ENCODE assay signal across 10 mouse cellular contexts in genomic region chr5:148897941-148898417, GRCm38 (mm10). TPM values are rescaled to one million over a fixed set of nuclear protein-coding genes. Genes with fewer than 3 reads are reported as not detected.
DNase-seq lines count a peak whose midpoint lies in the region; ATAC-seq and TF ChIP-seq lines count a peak whose summit lies in the region.
"Had no signal": no experiment of that assay in that cellular context is flagged by ENCODE, and none has a peak within 500 bp of the region (broad histone marks: within the 10 kb centered on the region; RNA-seq: fewer than 3 reads in every experiment).

No protein-coding gene starts in this region.

- no peaks in the 10 kb centered on the region for H3K9me3 ChIP-seq in liver, embryonic 11.5 days (ENCODE audit: control insufficient read depth, low read length)

- H3K36me3 ChIP-seq in thymus, adult 2 months (ENCODE audit: control insufficient read depth, insufficient read depth, low read length), result no peaks in the 10 kb centered on the region
- peaks cover 12% of the 10 kb centered on the region for H3K36me3 ChIP-seq in liver, embryonic 11.5 days (ENCODE audit: control insufficient read depth, insufficient read depth, low read length)

- TF ChIP-seq CTCF in thymus, adult 2 months (IDR thresholded peaks at IDR 0.05; ENCODE audit: borderline replicate concordance, control insufficient read depth, extremely low read depth, insufficient read depth, low read length, poor library complexity), result no peak
- TF ChIP-seq CTCF in left cerebral cortex, adult 2 months (IDR thresholded peaks at IDR 0.05), result no peak

- H3K9ac ChIP-seq in liver, embryonic 11.5 days (ENCODE audit: low read depth, low read length), result peak overlapping the region; percentile 61

- DNase-seq in heart, adult 11 months, result peak; percentile 93
- no peak for DNase-seq in heart, adult 9 months (ENCODE audit: low spot score in 2 of 2)
- DNase-seq in thymus, adult 2 months, result peak; percentile 31
- DNase-seq in thymus, postnatal 25 days, result no peak
- no peak for DNase-seq in liver, embryonic 11.5 days (ENCODE audit: low spot score)
- DNase-seq in embryo, embryonic 9.5 days (ENCODE audit: extremely low spot score), result no peak
- DNase-seq in urinary bladder, adult 2 months (ENCODE audit: low spot score), result no peak
- DNase-seq in left cerebral cortex, adult 2 months (ENCODE audit: extremely low spot score in 1 of 2, low spot score in 2 of 2), result no peak
- DNase-seq: cerebellum, adult 9-11 months; layer of hippocampus, adult 9-11 months had no signal

- 0 out of 2 replicates have a peak overlapping the region, but pooled peaks have one; percentile 5 for H3K27ac ChIP-seq in thymus, adult 2 months (ENCODE audit: control insufficient read depth, insufficient read depth, low read length)
- H3K27ac ChIP-seq in liver, embryonic 11.5 days (ENCODE audit: low read depth, low read length), result peak overlapping the region; percentile 99
- no peak overlapping the region for H3K27ac ChIP-seq in left cerebral cortex, adult 2 months

- TF ChIP-seq POLR2A in thymus, adult 2 months (IDR thresholded peaks at IDR 0.05; ENCODE audit: control insufficient read depth, extremely low read depth, insufficient read depth, low read length, poor library complexity), result no peak

- peaks cover 10% of the 10 kb centered on the region for H3K4me1 ChIP-seq in thymus, adult 2 months (replicated peaks; ENCODE audit: control insufficient read depth, insufficient read depth, low read length)
- peaks cover 34% of the 10 kb centered on the region for H3K4me1 ChIP-seq in liver, embryonic 11.5 days (replicated peaks; ENCODE audit: control insufficient read depth, insufficient read depth, low read length)

- ATAC-seq in liver, embryonic 11.5 days (replicated peaks; ENCODE audit: low FRiP score), result peak; percentile 30

- intact Hi-C loops in left cerebral cortex, adult 2 months (cut with DNase I), result loop anchor here (2.0 to 5.0 kb wide), 2 partner anchors 61 to 154 kb away; no protein-coding TSS in a partner anchor

- H3K27me3 ChIP-seq in thymus, adult 2 months (ENCODE audit: control insufficient read depth, insufficient read depth, low read length), result no peaks in the 10 kb centered on the region
- no peaks in the 10 kb centered on the region for H3K27me3 ChIP-seq in liver, embryonic 11.5 days (replicated peaks; ENCODE audit: control insufficient read depth, insufficient read depth, low read length)

- 51% methylated on average over 12 of the region's 12 CpGs for WGBS in thymus, adult 2 months
- WGBS in liver, embryonic 11.5 days, result 54% methylated on average over 12 of the region's 12 CpGs

- peak overlapping the region; percentile 51 for H3K4me2 ChIP-seq in liver, embryonic 11.5 days

- H3K4me3 ChIP-seq in thymus, adult 2 months (ENCODE audit: control insufficient read depth, insufficient read depth, low read length), result no peak overlapping the region
- H3K4me3 ChIP-seq in liver, embryonic 11.5 days (ENCODE audit: low read depth, low read length), result no peak overlapping the region
- H3K4me3 ChIP-seq in left cerebral cortex, adult 2 months, result no peak overlapping the region

RNA-seq across cellular contexts. Expression of gene Katnal1, which starts 31.1 kb away (rescaled TPM):
- polyA plus RNA-seq in thymus, adult 2 months (2012; rRNA removed), result 5.6 and 6.3 TPM in 2 replicates
- 18.9 and 19.5 TPM in 2 replicates for polyA plus RNA-seq in liver, embryonic 11.5 days (2014; fragmentation: Nextera tagmentation; extraction: Ambion mirVana)
- 6.3 and 7.8 TPM in 2 replicates for polyA plus RNA-seq in urinary bladder, adult 2 months (2012; rRNA removed)
- 10 to 100 TPM; 76.6 to 78.1 TPM for total RNA-seq in left cerebral cortex, adult 2 months (2021)

Comparison
In these comparisons a context has a peak if more than half of its experiments do, and no peak if none do; other contexts are left out.
1. DNase-seq: peak in heart, adult 11 months (single experiment) and thymus, adult 2 months (single experiment); none in heart, adult 9 months (0 of 2), thymus, postnatal 25 days (single experiment), liver, embryonic 11.5 days (single experiment), embryo, embryonic 9.5 days (single experiment), urinary bladder, adult 2 months (single experiment) and left cerebral cortex, adult 2 months (0 of 2).